Mouse (Mus musculus) heart, adult 2 months (tissue): ENCODE results near the gene Cdkn2aipnl. TPM values are rescaled to one million over a fixed set of nuclear protein-coding genes. Genes with fewer than 3 reads are reported as not detected.

Experiments
- DNase-seq, 2 experiments: peaks; one replicate each; pipeline ENCODE4 v3.0.0; 2021
- H3K27ac ChIP-seq: fragments of 200-600 bp; 2 replicates; pipeline ENCODE4 v1.8.1; 2022
- H3K27me3 ChIP-seq: fragments of 200-500 bp; 2 replicates; pipeline ENCODE4 v1.6.1; 2012; ENCODE audit warnings: mild to moderate bottlenecking, low read length, inconsistent platforms, mixed read lengths; ENCODE audit not compliant: control insufficient read depth, insufficient read depth
- H3K36me3 ChIP-seq: fragments of 200-500 bp; 2 replicates; pipeline ENCODE4 v1.6.1; 2012; ENCODE audit warnings: low read length, inconsistent platforms; ENCODE audit not compliant: control insufficient read depth, insufficient read depth
- H3K4me1 ChIP-seq: fragments of 200-500 bp; 2 replicates; pipeline ENCODE4 v1.6.1; 2011; ENCODE audit warnings: low read length; ENCODE audit not compliant: control insufficient read depth, insufficient read depth
- H3K4me3 ChIP-seq: fragments of 200-600 bp; 2 replicates; pipeline ENCODE4 v1.8.1; 2022
- H3K79me2 ChIP-seq: fragments of 200-500 bp; replicated peaks from 2 replicates; pipeline ENCODE4 v1.6.1; 2012; ENCODE audit warnings: mild to moderate bottlenecking, inconsistent platforms, low read length, moderate library complexity, mixed read lengths; ENCODE audit not compliant: control insufficient read depth, insufficient read depth
- H3K9ac ChIP-seq: fragments of 200-500 bp; 2 replicates; pipeline ENCODE4 v1.6.1; 2012; ENCODE audit warnings: low read depth, mild to moderate bottlenecking, control low read depth, inconsistent platforms, low read length, mixed read lengths
- CTCF ChIP-seq: fragments of 200-600 bp; IDR thresholded peaks from 2 replicates; pipeline ENCODE4 v1.8.1; 2022; ENCODE audit warnings: antibody characterized with exemption, mild to moderate bottlenecking, moderate library complexity
- EP300 ChIP-seq: fragments of 200-500 bp; IDR thresholded peaks from 2 replicates; pipeline ENCODE4 v1.6.1; 2011; ENCODE audit warnings: low read depth, low read length, control low read depth; ENCODE audit not compliant: insufficient read depth
- POLR2A ChIP-seq: fragments of 200-500 bp; IDR thresholded peaks from 2 replicates; pipeline ENCODE4 v1.6.1; 2011; ENCODE audit warnings: mild to moderate bottlenecking, low read depth, low read length, control low read depth; ENCODE audit not compliant: insufficient read depth
- WGBS: fragments of 180-500 bp; shearing (Covaris S2); methylation state at CpG from one replicate; pipeline ENCODE4 v1.1.7; 2018; 5-methylcytosine and 5-hydroxymethylcytosine counted together
- intact Hi-C: fragments of 180-260 bp; cut with DNase I; formaldehyde crosslinking; loops from one replicate; pipeline ENCODE4 v1.15.1; 2025
- polyA plus RNA-seq: library from polyadenylated mRNA; depleted of rRNA; stranded (reverse); fragments of >200 nt; gene quantifications from 2 replicates; pipeline ENCODE4 v1.2.3, GENCODE M21; 2012
- total RNA-seq, 2 experiments: library from RNA; stranded (reverse); gene quantifications; 2 replicates each; pipeline ENCODE4 v1.2.3; 2021

Cdkn2aipnl gene
- total and polyA plus RNA-seq, 3 experiments = 8.4 to 10.8 (median 10.2) TPM

DNA sequence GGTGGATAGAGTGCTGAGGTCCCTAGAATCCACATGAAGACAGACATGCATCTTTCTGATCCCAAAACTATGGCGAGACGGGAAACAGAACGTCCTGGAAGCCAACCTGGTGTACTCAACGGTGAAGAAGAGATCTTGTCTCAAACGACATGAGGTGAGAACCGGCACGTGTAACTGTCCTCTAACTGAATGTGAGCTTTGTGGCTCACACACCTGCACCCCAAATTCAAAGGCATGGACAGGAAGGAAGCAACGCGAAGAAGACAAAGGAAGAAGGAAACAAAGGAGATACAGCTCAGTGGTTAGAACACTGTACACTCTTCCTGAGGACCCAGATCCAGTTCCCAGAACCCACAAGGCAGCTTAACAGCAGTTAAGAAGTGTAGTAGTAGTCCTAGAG is 17.5 kb upstream of the Cdkn2aipnl start:
- H3K9ac ChIP-seq = no peak overlapping the region
- no peaks in the 10 kb centered on the region for H3K79me2 ChIP-seq
- intact Hi-C loops = loop anchor here (5.0 kb wide), 1 partner anchor 33 kb away; no protein-coding TSS in a partner anchor
- no peak for DNase-seq
- TF ChIP-seq EP300 = no peak
- TF ChIP-seq CTCF = peak; percentile 40; the same call in 1 of the 2 replicates
- no peak for TF ChIP-seq POLR2A
- H3K4me1 ChIP-seq = peaks cover 6% of the 10 kb centered on the region
- no peaks in the 10 kb centered on the region for H3K27me3 ChIP-seq
- H3K36me3 ChIP-seq = no peaks in the 10 kb centered on the region
- H3K27ac ChIP-seq = no peak overlapping the region
- WGBS = 77% methylated on average over 9 of the region's 9 CpGs
- no peak overlapping the region for H3K4me3 ChIP-seq

- no peak overlapping the region for H3K27ac ChIP-seq
- intact Hi-C loops = loop anchor here (5.0 kb wide), 1 partner anchor 35 kb away; no protein-coding TSS in a partner anchor
- WGBS = 37% methylated on average over 5 of the region's 5 CpGs
These were observed 15.5 kb upstream of the Cdkn2aipnl start for GRCm38 (mm10) chr11:51951861-51952420.

DNA sequence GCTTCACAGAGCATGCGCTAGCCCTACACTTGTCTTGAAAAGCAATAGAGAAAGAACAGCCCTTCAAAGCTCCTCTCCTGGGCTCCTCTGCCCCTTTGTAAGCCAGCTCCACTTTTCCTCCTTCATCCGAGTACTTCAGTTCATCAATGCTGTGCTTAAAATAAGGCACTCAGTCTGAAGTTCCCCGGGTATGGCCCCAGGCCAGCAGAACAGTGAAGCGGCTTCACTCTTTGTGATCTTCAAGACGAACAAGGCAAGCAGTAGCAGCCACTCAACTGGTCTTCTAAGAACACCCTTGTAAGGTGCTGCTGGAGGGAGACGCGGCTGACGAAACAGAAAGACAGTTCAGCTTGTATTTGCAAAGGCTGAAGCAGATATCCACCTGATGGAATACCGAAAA is 11.3 kb upstream of the Cdkn2aipnl start:
- WGBS = 77% methylated on average over 9 of the region's 9 CpGs
- no peak for TF ChIP-seq CTCF
- no peak for TF ChIP-seq POLR2A
- TF ChIP-seq EP300 = no peak
- Histone ChIP-seq H3K9ac (no peak overlapping the region), H3K27me3 (no peaks in the 10 kb centered on the region), H3K79me2 (no peaks in the 10 kb centered on the region), H3K27ac (no peak overlapping the region), H3K4me3 (no peak overlapping the region), H3K4me1 (no peaks in the 10 kb centered on the region; the same call in 1 of the 2 replicates), H3K36me3 (no peaks in the 10 kb centered on the region)
- intact Hi-C loops = no loop called here
- DNase-seq = no peak

More at GRCm38 (mm10) chr11:51951861-51952420, 15.5 kb upstream of the Cdkn2aipnl start:
- Histone ChIP-seq H3K27me3 (no peaks in the 10 kb centered on the region), H3K36me3 (no peaks in the 10 kb centered on the region), H3K4me3 (no peak overlapping the region), H3K79me2 (no peaks in the 10 kb centered on the region), H3K4me1 (peaks cover 6% of the 10 kb centered on the region), H3K9ac (no peak overlapping the region)
- TF ChIP-seq CTCF (no peak), EP300 (no peak), POLR2A (no peak)
- no peak for DNase-seq

- H3K27me3 ChIP-seq = no peaks in the 10 kb centered on the region
- WGBS = 86% methylated on average over 4 of the region's 4 CpGs
- DNase-seq = no peak
- TF ChIP-seq EP300 (no peak), CTCF (no peak), POLR2A (no peak)
- no peaks in the 10 kb centered on the region for H3K4me1 ChIP-seq
- no peak overlapping the region for H3K27ac ChIP-seq
- no peak overlapping the region for H3K9ac ChIP-seq
- H3K36me3 ChIP-seq = no peaks in the 10 kb centered on the region
- intact Hi-C loops = no loop called here
- H3K79me2 ChIP-seq = no peaks in the 10 kb centered on the region
- no peak overlapping the region for H3K4me3 ChIP-seq
These were observed 9.7 kb upstream of the Cdkn2aipnl start for GRCm38 (mm10) chr11:51957760-51958159.

- Histone ChIP-seq H3K27ac (no peak overlapping the region), H3K36me3 (no peaks in the 10 kb centered on the region), H3K4me3 (no peak overlapping the region), H3K27me3 (no peaks in the 10 kb centered on the region), H3K79me2 (no peaks in the 10 kb centered on the region), H3K9ac (no peak overlapping the region), H3K4me1 (no peaks in the 10 kb centered on the region)
- WGBS = 78% methylated on average over 5 of the region's 5 CpGs
- intact Hi-C loops = no loop called here
- TF ChIP-seq CTCF (no peak), POLR2A (no peak), EP300 (no peak)
- no peak for DNase-seq
These were observed 8.0 kb upstream of the Cdkn2aipnl start for GRCm38 (mm10) chr11:51959511-51959910.

DNA sequence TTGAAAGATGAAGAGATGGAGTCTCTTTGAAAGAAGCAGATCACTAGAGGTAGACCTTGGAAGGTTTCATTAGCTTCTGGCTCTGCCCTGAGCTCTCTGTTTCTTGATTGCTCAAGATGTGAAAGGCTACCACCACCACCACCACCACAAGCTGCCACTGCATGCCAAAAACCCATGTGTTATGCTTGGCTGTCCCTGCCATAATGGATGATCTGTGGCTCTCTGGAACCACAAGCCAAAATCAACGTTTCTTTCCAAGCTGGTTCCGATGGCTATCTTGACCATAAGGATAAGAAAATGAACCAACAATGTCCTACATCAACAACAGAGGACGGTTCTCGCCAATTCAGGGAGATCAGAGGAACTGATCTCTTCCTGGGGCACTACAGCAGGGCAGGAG is 7.4 kb upstream of the Cdkn2aipnl start:
- intact Hi-C loops = no loop called here
- no peaks in the 10 kb centered on the region for H3K4me1 ChIP-seq
- no peak overlapping the region for H3K9ac ChIP-seq
- H3K4me3 ChIP-seq = no peak overlapping the region
- no peak for DNase-seq
- no peaks in the 10 kb centered on the region for H3K27me3 ChIP-seq
- H3K79me2 ChIP-seq = no peaks in the 10 kb centered on the region
- no peak for TF ChIP-seq CTCF
- TF ChIP-seq EP300 = no peak
- TF ChIP-seq POLR2A = no peak
- 59% methylated on average over 4 of the region's 4 CpGs for WGBS
- H3K27ac ChIP-seq = no peak overlapping the region
- no peaks in the 10 kb centered on the region for H3K36me3 ChIP-seq
